Mouse (Mus musculus): ENCODE data around the gene Nphs1.

Nphs1 gene

GRCm38 (mm10) chr7:30457629-30458330 lies at the start of gene Nphs1, which contains the start of gene Kirrel2:
Nphs1 (plus strand) TSS chr7:30458315.
Kirrel2 (minus strand) TSS chr7:30457690.
- in situ Hi-C loops (cut with MboI; ENCODE audit: unreplicated experiment in 2 of 2): no loop called here

DNA sequence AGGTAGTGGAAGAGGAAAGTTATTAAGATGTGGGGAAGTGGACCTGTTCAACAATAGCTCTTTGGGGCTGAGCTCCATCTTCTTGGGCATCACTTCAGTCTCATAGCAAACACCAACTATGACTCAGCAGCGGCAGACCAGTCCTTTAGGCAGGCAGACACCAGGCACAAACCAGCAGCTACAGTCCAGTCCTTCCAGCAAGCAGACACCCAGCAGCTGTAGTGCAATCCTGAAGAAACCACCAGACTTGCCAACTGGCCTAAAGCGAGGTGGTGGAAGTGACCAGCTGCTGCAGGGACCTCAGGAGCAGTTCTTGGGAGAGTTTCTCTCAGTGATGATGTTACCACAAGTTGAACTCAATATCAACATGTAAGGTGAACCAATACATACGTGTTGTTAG lies 49.5 kb upstream of the Nphs1 start:
- in situ Hi-C loops (cut with MboI; ENCODE audit: unreplicated experiment in 2 of 2): no loop called here

DNA sequence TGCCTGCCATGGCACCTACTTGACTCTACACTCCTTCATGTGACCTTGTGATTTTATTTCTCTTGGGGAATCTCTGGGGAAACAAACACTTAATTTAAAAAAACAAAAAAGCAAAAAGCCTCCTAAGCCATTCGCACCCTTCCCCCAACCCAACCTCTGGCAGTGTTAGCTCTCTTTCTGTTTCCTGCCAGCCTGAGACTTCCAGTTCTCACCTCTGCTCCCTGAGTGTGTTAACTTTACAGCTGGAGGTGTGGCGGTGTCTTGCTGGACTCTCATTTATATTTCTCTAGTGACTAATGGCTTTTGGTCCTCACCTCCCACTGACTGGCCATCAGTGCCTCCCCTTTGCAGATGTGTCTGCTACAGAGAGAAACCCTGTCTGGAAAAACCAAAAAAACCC lies 48.3 kb upstream of the Nphs1 start:
- in situ Hi-C loops (cut with MboI; ENCODE audit: unreplicated experiment in 2 of 2): no loop called here

- in situ Hi-C loops (cut with MboI; ENCODE audit: unreplicated experiment in 2 of 2): no loop called here
These were observed 47.1 kb upstream of the Nphs1 start for GRCm38 (mm10) chr7:30411023-30411422.

DNA sequence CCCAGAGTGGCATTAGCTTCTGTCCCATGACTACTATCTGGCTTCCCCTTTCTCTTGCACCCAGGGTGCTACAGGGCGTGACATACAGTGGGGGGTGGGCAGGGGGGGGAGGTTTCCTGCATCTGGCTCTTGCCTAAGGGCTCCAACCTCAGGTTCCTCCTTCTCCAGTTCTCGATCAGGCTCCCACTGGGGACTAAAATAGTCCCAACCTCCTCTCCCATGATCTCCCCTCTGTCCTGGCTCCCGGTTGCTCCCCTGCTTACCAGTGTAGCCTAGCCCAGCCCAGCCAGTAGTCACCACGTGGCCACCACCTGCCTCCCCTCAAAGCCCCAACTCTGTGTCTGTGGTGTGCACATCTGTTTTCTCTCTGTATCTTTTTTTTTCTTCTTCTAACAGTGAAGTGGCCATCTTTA lies 45.4 kb upstream of the Nphs1 start:
- in situ Hi-C loops (cut with MboI; ENCODE audit: unreplicated experiment in 2 of 2): no loop called here

DNA sequence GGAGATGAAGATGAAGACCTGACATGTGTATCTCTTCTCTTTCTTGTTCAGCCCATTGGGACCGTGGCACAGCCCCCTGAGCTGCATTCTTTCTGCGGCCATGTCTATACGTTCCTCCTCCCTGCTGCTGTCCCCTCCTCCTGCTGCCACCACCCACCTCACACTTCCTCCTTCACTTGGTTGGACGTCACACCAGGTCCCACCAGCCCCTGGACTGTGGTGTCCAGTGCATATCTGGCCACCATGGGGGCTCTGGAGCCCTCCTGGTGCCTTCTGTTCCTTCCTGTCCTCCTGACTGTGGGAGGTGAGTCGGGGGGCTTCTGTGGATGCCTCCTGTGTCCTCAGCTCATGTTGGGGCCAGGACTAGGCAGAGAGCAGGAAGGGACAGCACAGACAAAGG lies 44.5 kb upstream of the Nphs1 start, which contains the start of gene Tyrobp:
Gene Tyrobp, plus strand, starts transcription at position 165 of the 400 bp plus-strand sequence.
- in situ Hi-C loops (cut with MboI; ENCODE audit: unreplicated experiment in 2 of 2): no loop called here

GRCm38 (mm10) chr7:30417856-30418255 lies 40.3 kb upstream of the Nphs1 start:
- in situ Hi-C loops (cut with MboI; ENCODE audit: unreplicated experiment in 2 of 2): no loop called here

DNA sequence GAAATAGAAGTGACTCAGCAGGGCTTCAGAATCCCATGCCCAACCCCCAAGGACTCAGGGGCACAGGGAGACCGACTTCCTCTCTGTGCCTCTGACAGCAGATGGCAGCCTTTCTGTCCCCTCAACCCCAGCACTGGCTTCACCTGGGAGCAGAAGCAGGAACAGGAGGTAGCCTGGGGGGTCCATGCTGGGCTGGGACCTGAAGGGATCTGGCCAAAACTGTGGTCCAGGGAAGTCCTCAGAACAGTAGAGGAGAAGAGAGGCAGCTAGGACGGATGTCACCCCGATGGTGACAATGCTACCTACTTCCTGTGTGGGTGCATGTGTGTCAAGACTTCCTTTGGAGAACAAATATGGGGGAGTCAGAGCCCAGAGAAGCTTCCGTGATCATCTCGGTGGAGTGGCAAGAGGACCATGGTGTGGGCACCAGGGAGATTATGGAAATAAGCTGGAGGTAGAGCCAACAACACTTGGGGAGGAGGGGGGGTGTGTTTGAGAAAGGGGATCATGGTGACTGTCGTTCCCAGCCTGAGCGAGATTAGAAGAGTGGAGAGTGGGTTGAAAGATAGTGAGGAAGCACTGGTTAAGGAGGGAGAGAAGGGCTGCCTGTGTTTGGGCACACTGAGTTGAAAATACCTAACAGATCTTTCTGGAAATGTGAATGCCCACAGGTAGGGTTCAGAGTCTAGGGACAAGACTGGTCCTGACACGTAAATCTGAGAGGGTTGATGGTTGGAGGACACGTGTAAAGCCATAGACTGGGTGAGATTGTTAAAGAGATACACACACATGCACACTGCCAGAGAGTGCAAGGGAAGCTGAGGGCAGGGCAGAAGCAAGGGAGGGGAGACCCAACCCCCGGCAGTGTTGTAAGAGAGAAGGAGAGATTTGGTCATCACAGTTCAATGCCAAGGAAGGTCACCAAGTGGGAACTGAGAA lies 38.3 kb upstream of the Nphs1 start, which contains the start of gene Hcst:
Gene Hcst, minus strand, starts transcription at position 294 of the 939 bp plus-strand sequence.
- in situ Hi-C loops (cut with MboI; ENCODE audit: unreplicated experiment in 2 of 2): no loop called here

GRCm38 (mm10) chr7:30420673-30421072 lies 37.4 kb upstream of the Nphs1 start:
- in situ Hi-C loops (cut with MboI; ENCODE audit: unreplicated experiment in 2 of 2): no loop called here

GRCm38 (mm10) chr7:30421175-30421889 lies 36.8 kb upstream of the Nphs1 start, which contains the start of gene Nfkbid:
Nfkbid (plus strand) TSS chr7:30421732.
- in situ Hi-C loops (cut with MboI; ENCODE audit: unreplicated experiment in 2 of 2): no loop called here

DNA sequence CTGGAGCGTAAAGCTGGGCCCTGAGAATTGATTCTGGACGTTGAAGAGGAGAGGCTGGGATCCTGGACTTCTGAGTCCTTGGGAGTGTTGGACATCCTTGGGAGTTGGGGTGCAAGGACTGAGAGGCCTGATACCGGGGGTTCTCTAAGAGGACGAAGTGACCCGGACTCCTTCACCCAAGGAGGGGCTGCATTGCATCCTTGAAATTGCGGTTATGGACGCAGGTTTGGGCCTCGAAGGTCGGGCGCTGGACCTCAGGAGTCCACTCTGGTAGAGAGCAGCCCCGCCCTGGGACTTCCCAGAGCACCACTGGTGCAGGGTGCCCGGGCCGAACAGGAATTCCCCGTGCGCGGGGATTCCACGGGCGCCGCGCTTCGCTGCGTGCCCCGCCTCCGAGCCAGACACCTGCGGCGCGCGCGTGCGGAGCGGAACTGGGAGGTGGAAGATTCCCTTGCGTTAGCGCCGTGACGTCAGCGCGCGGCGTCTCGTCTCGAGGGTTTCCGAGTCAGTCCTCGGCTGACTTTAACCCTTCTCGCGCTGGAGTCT lies 36.2 kb upstream of the Nphs1 start:
- in situ Hi-C loops (cut with MboI; ENCODE audit: unreplicated experiment in 2 of 2): no loop called here

DNA sequence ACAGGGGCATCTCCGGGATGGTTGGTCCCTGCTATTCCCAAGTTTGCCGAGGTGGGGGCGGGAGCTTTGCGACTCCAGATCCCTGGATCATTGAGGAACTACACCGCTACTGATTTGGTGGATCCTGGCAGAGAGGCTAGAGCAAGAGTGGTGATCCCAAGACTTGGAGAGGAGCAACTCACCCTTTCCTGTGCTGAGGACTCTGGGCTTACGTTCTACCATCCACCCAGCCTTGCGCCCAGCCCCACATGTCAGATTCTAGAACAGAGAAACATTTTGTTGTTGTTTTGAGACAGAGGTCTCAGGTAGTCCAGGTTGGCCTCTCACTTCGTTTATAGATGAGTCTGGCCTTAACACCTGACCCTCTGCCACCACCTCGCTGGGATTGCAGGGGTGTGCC lies 35.6 kb upstream of the Nphs1 start:
- in situ Hi-C loops (cut with MboI; ENCODE audit: unreplicated experiment in 2 of 2): no loop called here

GRCm38 (mm10) chr7:30423071-30423641 lies 35.0 kb upstream of the Nphs1 start:
- in situ Hi-C loops (cut with MboI; ENCODE audit: unreplicated experiment in 2 of 2): no loop called here

- in situ Hi-C loops (cut with MboI; ENCODE audit: unreplicated experiment in 2 of 2): loop anchor here (5.0 kb wide), 1 partner anchor 37 kb away; no protein-coding TSS in a partner anchor
These were observed 28.8 kb upstream of the Nphs1 start for GRCm38 (mm10) chr7:30429327-30429726.

GRCm38 (mm10) chr7:30430191-30430590 lies 27.9 kb upstream of the Nphs1 start:
- in situ Hi-C loops (cut with MboI; ENCODE audit: unreplicated experiment in 2 of 2): loop anchor here (5.0 to 10.0 kb wide), 2 partner anchors 55 to 58 kb away; no protein-coding TSS in a partner anchor

GRCm38 (mm10) chr7:30431793-30432192 lies 26.3 kb upstream of the Nphs1 start:
- in situ Hi-C loops (cut with MboI; ENCODE audit: unreplicated experiment in 2 of 2): loop anchor here (5.0 to 10.0 kb wide), 2 partner anchors 57 to 59 kb away; no protein-coding TSS in a partner anchor

GRCm38 (mm10) chr7:30434238-30434637 lies 23.9 kb upstream of the Nphs1 start:
- in situ Hi-C loops (cut with MboI; ENCODE audit: unreplicated experiment in 2 of 2): loop anchor here (5.0 to 10.0 kb wide), 2 partner anchors 59 to 62 kb away; no protein-coding TSS in a partner anchor

DNA sequence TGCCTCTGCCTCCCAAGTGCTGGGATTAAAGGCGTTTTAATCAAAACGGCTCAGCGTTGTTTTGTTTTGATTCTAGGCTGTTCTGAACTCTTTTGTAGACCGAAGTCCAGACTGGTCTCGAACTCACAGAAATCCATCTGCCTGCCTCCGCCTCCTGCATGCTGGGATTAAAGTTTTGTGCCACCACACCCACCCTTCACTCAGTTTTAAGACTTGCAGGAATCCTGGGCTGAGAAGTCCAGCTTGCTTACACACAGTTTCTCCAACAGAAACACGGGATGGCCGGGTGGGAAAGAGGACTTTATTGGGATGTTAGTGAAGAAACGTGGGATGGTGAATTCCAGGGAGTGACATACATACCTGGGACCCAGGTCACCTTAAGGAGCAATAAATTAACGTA lies 23.4 kb upstream of the Nphs1 start:
- in situ Hi-C loops (cut with MboI; ENCODE audit: unreplicated experiment in 2 of 2): loop anchor here (5.0 to 10.0 kb wide), 3 partner anchors 38 to 62 kb away; no protein-coding TSS in a partner anchor

DNA sequence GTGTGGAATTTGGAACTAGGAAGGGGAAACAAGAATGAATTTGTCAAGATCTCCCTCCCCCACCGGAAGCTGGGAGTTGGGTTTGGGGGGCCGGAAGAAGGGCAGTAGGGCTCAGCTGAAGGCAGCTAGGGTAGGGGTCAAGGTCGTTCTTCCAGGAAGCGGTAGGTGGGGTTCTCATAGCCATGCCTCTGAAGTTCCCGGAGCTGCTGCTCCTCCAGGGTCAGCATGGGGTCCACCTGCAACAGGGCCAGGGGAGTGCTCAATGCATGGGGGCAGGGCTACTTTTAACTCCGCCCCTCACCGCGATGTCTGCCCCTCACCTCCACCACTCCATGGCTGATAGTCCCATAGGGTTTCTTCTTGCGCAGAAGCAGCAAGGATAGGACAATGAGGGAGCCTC lies 23.0 kb upstream of the Nphs1 start:
- in situ Hi-C loops (cut with MboI; ENCODE audit: unreplicated experiment in 2 of 2): loop anchor here (5.0 to 10.0 kb wide), 2 partner anchors 37 to 60 kb away; no protein-coding TSS in a partner anchor

All from v-Abl transformed pro-B cells (cell line).